Mouse (Mus musculus) spleen, postnatal 4 days (tissue): ENCODE results near the gene Fhl4.

Experiments
- DNase-seq, 2 experiments: peaks; one replicate each; pipeline ENCODE4 v3.0.0; 2022; ENCODE audit warnings: low spot score in 2 of 2

The Fhl4 gene

DNA sequence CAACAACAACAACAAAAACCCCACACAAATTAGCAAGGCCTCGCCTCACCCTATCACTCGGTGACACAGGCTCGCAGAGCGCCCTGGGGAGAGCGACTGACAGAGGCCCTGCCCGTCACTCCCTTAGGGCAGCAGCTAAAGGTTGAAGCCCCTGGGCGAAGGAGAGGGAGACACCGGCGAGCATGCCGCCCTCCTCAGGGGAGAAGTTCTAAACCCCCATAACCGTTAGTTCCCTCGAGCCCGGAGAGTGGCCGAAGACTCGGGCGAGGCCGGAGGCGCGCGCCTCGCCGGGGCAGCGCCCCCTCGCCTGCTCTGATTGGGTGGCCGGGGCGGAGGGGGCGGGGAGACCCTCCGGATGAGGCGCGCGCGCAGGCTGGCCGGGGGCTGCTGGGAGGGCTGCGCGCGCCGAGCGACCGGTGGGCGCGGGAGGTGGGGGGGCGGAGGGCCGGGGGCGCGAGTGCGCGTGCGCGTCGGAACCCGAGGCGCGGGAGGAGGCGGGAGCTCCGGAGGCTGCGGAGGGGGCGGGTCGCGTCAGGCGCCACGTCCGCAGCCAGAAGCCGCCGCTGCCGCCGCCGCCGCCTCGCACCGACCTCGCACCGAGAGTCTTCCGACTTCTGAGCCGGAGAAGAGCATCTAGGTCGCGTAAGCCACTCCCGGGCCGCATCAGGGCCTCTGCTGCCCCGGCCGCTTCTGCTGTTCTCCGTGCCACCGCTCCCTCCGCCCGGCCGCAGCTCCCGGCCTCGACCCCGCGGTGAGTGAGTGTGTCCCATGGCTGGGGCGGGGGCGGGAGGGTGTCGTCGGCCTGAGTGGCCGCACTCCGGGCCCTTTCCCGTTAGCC is at the start of gene Fhl4, which contains the start of gene Tmem263:
TSS of gene Fhl4 (minus strand) at position 249 of the 838 bp plus-strand sequence.
TSS of gene Tmem263 (plus strand) at position 381 of the 838 bp plus-strand sequence.
- peak; percentile 81 to 90 for DNase-seq

DNA sequence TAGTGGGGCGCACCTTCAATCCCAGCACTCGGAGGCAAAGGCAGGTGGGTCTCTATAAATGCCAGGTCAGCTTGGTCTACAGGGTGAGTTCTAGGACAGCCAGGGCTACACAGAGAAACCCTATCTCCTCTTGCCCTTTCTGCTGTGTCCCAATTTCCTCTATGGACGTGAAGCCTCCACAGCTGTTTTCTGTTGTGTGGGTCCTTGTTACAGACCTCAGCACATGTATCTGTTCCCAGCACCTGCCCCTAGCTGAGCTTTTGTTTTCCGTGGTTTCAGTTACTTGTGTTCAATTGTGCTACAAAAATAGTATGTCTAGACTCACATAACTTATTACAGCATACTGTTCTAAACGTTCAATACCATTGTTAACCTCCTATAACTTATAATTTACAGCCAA is 46.9 kb upstream of the Fhl4 start:
- DNase-seq: no peak

DNA sequence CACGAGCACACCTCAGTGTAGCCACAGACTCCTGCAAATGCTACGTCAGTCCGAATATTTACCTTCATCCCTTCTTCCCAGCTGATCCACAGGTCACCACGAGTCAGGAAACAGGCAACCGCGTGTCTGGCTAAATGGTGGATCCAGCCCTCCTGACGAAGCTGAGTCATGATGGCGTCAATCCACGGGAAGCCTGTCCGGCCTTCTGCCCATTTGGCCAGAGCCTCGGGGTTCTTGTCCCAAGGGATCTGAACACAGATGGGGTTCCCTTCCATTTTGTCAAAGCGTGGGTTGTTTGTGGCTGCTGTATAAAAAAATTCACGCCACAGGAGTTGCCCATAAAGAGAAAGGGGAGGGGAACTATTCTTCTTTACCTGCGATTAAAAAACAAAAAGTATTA is 44.0 kb upstream of the Fhl4 start:
- DNase-seq: no peak

DNA sequence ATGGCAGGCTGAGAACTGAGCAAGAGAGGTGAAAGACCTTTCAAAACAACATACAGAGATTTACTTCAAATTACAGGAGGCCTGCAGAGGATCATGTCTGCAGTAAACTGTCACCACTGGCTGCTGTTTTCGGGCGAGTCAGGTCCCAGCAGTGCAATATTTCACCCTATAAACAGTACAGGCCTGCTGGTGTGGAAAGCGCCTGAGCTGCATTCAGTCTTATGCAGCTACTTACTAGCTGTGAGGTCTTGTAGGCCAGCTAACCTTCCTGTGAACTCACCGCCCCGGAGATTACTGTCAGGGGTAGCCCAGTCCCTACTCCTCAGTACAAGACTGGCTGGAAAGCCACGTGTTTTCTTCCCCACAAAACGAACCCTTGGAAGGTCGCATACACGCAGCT is 39.2 kb upstream of the Fhl4 start:
- no peak for DNase-seq

DNA sequence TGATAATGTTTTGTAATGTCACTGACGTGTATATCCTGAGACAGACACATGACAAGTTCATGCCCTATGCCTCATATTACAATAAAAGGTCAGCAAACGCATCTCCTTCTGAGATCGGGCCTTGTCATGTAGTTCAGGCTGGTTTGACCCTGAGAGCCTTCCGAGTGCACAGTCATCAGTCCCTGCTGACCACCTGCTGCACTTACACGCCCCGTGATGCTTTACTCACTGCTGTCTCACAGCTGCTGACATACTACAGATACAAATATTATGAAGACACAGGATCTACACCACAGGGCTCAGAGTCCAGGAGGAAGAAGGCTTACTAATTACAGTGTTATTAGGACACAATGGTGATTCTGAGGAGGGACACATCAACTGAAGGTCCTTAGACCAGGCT is 34.3 kb upstream of the Fhl4 start:
- no peak for DNase-seq

DNA sequence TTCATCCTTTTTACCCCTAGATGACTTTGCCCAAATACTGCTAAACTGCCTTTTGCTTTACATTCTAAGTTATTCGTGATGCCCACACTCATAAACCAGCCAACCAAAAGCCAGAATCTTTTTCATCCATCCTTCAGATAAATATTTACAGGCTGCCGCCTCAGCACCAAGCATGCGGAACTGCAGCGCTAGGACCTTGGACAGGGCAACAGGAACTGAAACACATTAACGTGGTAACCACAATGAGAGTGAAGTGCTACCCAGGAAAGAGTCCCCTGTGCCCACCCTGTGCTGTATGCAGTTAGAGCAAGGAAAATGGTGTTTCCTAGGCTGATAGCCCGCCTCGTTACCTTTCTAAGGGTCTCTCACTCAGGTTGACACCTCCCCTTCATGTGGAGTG is 26.2 kb upstream of the Fhl4 start:
- peak; percentile 48 to 74 for DNase-seq

DNA sequence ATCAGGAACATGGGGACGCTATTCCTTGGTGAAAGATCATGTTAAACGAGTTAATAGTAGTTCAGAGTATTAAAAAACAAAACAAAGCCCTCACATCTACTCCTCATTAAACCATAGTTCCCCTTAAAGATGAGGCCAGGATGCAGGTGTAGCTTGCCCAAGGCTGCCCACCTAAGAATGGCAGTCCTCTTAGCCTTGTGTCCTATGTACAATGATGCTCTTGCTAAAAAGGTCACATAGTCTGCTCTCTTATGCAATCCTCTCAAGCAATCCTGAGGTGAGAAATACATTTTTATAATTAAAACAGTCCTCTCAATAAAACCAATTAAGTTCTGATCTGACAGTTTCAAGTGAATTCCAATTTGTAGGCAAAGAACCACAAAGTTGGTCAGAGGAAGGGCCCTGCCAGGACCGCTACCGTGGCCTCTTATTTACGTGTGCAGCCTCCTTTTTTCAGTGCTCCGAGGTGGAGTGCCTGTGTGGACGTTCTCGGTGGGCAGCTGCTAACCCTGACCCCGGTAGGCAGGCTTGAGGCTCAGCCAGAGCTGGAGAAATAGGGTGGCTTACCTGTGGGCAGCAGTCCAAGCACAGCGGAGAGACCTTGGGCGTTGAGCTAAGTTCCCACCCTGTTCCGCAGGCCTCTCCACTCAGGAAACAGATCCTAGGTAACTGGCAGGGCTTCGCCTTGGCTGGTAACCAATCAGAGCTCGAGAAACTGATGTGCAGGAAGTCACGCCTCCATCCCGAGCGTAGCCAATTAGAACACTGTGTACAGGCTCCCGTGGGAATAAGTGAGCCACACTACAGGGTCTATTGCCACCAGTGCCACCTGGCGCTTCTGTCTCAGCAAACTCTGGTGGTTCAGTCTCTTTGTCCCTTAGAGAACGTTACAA is 25.3 kb upstream of the Fhl4 start, which contains the start of gene Mterf2:
TSS of gene Mterf2 (minus strand) at position 633 of the 893 bp plus-strand sequence.
- peak; percentile 86 to 89 for DNase-seq

DNA sequence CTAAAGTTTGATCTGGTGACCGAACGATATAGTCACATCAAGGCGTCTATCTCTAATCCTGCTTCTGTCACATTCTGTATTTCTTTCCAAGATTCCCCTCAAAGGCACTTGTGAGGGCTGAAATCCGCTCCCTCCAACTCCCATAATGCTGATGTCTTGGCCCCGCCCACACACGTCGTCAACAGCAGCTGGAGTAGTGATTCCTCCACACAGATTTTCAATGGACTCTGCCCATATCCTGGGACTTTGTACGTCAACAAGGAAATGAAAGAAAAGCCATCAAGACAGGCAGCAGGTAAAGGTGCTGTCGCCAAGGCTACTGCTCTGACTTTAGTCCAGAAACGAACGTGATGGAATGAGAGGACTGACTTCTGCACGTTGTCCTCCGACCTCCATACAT is 22.9 kb upstream of the Fhl4 start:
- no peak for DNase-seq

DNA sequence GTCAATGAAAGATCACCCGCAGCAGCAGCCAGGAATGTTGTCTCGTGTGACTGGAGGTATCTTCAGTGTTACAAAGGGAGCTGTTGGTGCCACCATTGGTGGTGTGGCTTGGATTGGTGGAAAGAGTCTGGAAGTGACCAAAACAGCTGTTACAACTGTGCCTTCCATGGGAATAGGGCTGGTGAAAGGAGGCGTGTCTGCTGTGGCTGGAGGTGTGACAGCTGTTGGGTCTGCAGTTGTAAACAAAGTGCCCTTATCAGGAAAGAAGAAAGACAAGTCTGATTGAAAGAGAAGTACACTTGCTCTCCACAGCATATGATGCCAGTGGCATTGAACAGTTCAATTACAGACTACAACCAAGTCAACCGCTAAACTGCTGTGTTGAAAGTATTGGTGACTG is 12.1 kb upstream of the Fhl4 start:
- DNase-seq: no peak

DNA sequence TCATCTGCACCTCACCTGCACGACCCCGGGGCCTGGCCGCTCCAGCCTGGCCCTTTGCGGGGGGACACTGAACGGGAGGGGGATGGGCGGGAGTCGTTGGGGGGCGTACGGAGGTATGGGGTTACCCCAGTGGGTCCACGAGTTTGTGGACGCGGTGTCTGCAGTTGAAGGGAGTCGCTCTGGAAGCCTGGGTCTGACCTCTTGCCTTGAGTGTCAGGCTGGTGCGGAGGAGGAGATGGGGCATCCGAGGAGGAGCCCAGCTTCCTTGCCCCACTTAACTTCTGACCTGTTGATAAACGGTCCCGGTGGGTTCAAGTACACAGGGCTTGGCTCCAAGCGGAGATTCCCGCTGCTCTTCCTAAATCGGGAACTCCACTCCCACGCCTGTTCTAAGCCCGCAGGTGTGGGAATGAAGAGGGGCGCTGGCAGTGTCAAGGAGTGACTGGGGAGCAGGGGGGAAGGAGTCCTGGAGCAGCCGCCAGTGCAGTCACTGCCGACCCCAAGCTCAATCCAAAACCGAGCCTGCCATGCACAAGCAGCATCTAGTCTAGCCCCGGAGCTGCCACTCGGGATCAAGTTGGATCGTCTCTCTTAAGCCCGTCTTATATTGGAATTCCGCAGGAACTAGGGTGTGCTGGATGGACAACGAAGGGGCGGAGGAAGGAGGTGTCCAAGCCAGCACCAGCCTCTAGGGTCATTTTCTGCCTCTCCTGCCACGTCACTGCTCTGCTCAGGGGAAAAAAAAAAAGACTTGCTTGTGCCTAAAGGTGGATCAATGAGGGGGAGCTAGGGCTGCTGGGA is 990 bp upstream of the Fhl4 start:
- peak; percentile 26 to 63 for DNase-seq

DNA sequence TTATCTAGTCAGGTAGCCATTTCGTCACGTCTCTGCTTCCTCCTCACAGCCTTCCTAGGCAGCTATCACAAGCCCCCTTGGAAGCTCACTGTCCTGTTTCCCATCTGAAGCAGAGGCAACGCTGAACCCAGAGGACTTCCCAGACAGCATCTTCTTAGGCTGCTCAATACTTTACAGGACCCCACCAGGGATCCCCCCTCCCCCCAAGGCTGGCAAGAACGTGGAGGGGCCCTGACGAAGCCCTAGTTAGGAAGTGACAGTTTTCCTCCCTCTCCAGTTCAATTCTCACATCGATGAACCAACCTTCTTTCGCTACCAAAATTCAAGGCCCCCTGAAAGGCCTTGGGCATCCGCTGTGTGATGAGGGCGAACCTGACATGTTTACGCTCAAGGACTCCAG is 454 bp downstream of the Fhl4 start:
- peak; percentile 18 to 67 for DNase-seq

DNA sequence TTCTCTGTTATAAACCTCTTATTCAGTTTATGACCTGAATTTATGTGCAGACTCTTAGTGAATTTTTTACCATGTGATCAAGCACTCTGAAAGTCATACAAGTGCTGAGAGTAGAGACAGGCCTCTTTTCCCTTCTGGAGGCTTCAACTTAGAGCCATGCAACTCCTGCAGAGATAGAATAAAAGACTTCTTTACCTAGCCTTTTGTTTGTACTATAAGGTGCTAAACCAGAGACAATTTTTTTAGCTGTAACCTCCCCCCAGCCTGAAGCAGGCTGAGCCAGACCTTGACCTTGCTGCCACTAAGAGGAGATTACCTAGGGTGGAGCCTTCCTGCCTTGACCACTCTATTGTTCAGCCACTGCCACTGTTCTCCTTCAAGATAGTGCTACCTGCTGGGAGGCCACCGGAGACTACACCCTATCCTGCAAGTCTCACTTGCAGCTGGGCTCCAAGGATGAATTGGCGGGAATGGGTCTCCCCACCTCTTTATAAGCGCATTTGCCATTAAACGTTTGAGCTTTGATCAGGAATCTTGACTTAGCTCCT is 30.6 kb downstream of the Fhl4 start:
- no peak for DNase-seq

DNA sequence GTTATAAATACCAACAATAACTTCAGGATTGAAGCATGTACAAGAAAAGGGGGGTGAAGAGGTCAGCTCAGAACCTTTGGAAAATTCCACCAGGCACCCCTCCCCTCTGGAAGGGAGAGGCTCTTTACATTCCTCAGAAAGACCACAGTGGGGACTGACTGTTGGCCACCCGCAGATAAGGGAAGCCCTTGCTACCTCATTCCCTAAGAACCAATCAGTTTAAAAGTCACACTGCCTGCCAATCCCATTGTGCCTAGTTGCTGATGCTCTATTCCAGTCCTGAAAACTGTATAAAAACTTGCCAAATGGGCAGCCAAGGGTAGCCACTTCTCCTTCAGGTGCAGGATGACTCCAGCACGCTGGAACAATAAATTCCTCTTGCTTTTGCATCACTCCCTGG is 47.4 kb downstream of the Fhl4 start:
- no peak for DNase-seq

DNA sequence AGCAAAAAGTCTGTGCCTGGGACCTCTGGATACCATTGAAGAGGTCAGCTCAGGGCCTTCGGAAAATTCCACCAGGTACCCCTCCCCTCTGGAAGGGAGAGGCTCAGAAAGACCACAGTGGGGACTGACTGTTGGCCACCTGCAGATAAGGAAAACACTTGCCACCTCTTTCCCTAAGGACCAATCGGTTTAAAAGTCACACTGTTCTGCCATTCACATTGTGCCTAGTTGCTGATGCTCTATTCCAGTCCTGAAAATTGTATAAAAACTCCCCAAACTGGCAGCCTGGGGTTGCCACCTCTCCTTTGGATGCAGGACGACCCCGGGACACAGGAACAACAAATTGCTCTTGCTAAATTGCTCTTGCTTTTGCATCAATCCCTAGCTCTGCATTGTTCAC is 49.8 kb downstream of the Fhl4 start:
- no peak for DNase-seq

DNA sequence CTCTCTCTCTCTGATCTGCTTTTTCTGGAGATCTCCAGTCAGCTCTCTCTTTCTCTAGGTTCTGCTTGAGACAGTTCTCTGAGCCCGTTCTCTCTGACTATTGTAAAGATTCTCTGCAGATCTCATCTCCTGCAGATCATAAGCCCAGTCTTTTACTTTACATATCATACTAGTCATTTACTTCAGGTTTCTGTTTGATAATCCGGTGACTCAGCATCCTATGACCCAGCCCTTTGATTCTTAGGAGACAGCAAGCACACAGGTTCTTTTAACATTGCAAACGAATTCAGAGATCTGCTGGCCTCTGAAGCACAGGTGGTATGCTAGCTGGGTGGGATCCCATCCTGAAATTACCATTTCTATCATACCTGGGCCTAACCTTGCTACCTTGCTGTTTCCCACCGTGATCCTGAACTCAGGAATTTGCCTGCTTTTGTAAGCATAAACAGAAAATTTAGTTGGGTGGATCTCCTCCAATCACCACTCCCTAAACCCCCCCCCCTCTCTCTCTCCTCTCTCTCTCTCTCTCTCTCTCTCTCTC is 51.6 kb downstream of the Fhl4 start:
- no peak for DNase-seq

DNA sequence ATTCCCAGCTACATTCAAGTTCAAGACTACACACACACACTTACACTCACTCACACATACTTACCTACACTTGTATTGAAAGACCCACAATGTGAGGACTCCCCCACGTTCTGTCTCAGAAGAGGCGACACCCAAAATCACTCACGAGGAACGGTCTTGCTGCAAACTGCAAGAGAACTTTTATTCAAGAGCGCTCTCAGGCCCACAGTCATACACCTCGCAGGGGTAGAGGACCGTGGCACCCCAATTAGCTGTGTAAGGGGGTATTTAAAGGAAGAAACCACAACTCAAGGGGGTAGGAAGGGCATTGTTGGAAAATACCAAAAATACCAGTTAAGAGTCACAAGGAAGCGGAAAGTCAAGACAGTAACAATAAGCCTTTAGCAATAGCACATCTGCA is 54.3 kb downstream of the Fhl4 start:
- no peak for DNase-seq

DNA sequence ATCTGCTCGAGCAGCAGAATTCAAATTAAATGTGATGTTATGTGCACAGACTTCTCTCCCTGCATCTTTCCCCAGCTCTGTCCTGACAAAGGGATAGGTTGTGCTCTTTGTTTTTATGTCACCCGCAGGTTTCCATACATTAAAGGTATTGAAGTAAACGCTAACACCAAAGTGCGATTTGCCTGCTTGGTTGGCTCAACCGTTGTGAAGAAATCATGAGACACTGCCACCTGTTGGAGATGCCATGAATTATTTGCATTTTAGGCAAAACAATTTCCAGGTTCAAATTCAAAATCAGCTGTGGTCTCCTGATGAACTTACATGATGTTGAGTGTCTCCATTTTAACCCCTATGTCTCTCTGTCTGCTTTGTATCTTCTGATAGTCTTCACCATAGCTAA is 55.7 kb downstream of the Fhl4 start:
- no peak for DNase-seq
